In the genomic region with DNA sequence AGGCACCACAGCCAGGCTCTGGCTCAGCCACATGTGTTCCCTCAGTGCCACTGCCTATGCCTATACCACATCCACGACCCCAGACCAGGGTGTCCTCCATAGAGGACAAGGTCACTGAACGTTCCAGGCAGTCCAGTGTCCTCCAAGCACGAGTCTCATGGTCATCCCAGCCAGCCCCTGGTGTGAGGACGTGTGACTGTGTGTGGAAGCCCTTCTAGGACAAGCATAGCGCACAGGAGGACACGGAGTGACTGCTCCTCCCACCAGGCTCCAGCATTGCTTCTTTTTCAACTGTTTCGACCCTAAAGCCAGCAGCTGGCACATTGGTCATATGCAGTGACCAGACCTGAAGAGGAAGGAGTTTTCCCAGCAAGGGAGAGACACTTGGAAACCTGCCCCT, we compare ENCODE assay signal across 14 mouse cellular contexts.
"Had no signal": no experiment of that assay in that cellular context is flagged by ENCODE, and none has a peak within 500 bp of the region (broad histone marks: within the 10 kb centered on the region; RNA-seq: fewer than 3 reads in every experiment).

No protein-coding gene starts in this region.

- H3K4me1 ChIP-seq: neural tube, embryonic 15.5 days had no signal

- H3K27ac ChIP-seq: left cerebral cortex, adult 2 months; limb, embryonic 15.5 days; liver, embryonic 14.5 days; midbrain, embryonic 10.5 days; neural tube, embryonic 15.5 days had no signal

- DNase-seq: kidney, adult 8-10 months; kidney, postnatal 25 days; lung, postnatal 10 days; midbrain, embryonic 14.5 days; right cerebral cortex, adult 18-20 months; right cerebral cortex, postnatal 25 days; thymus, postnatal 36 days had no signal

- H3K4me3 ChIP-seq: left cerebral cortex, adult 2 months; limb, embryonic 15.5 days; midbrain, embryonic 10.5 days; myocyte; neural tube, embryonic 15.5 days had no signal

- H3K9me3 ChIP-seq: limb, embryonic 15.5 days; midbrain, embryonic 10.5 days; neural tube, embryonic 15.5 days had no signal

- H3K4me2 ChIP-seq: limb, embryonic 15.5 days; lung, embryonic 14.5 days; neural tube, embryonic 15.5 days had no signal

- H3K9ac ChIP-seq: limb, embryonic 15.5 days; liver, embryonic 14.5 days; lung, embryonic 14.5 days; neural tube, embryonic 15.5 days had no signal

- H3K27me3 ChIP-seq: limb, embryonic 15.5 days had no signal
